Mouse (Mus musculus) embryonic fibroblast, embryonic 13.5 days (primary cell): Measurements from ENCODE around the gene Mrpl9.

ENCODE experiments used
- CTCF ChIP-seq: IDR thresholded peaks from 2 replicates; pipeline ENCODE4 v1.5.1; 2011; ENCODE audit warnings: mild to moderate bottlenecking, control low read depth, low read length, moderate library complexity, borderline replicate concordance; ENCODE audit not compliant: insufficient read depth
- POLR2A ChIP-seq: IDR thresholded peaks from 2 replicates; pipeline ENCODE4 v1.6.1; 2011; ENCODE audit warnings: low read depth, mild to moderate bottlenecking, control low read depth, low read length, moderate library complexity

GRCm38 (mm10) chr3:94463926-94464578 lies 20.9 kb downstream of the Mrpl9 start:
- no peak for TF ChIP-seq POLR2A
- no peak for TF ChIP-seq CTCF
